Mouse (Mus musculus): ENCODE results near the gene Sord.
A peak's percentile ranks its signal among the peaks of the same experiment; 100 is the strongest.

DNA sequence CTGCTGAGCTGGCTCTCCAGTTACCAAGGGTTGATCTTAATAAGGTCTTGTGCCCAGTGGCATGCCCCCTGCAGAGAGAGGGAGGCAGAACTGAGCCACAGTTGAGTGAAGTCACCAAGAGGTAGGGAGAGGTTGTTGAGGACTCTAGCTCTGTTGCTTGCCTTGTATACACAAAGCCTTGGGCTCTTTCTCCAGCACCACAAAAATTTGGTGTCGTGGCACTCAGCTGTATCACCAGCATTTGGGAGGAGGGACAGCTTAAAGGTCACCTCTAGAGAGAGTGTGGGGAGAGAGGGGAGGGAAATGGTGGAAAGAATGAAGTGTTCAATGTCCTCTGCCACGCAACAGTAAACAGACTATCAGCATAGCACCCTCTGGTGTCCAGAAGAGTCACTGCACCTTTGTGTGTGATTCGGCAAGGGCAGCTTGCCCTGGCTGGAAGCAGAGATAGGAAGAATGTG lies 9.2 kb downstream of the Sord start:
- no peak for TF ChIP-seq USF1 (IDR thresholded peaks at IDR 0.05; ENCODE audit: low read depth, low read length)
- peak; percentile 74 to 92 (median 83) for TF ChIP-seq CTCF (IDR thresholded peaks at IDR 0.05 in 2 of 3, conservative IDR thresholded peaks at IDR 0.05 in 1 of 3; ENCODE audit: control insufficient read depth in 1 of 3, insufficient read depth in 1 of 3, low read depth in 2 of 3, low read length in 3 of 3, poor library complexity in 1 of 3, severe bottlenecking in 1 of 3)
- TF ChIP-seq SMC3 (IDR thresholded peaks at IDR 0.05; ENCODE audit: low read depth, low read length), result peak; percentile 95
- TF ChIP-seq NRF1 (IDR thresholded peaks at IDR 0.05; ENCODE audit: insufficient read depth, low read depth, low read length, poor library complexity, severe bottlenecking), result no peak
- no peak for TF ChIP-seq POLR2AphosphoS2 (IDR thresholded peaks at IDR 0.05; ENCODE audit: low read length)
- TF ChIP-seq MAX (IDR thresholded peaks at IDR 0.05; ENCODE audit: low read length), result no peak
- TF ChIP-seq MAFK (IDR thresholded peaks at IDR 0.05; ENCODE audit: borderline replicate concordance, low read depth, low read length), result no peak
- TF ChIP-seq POLR2A (IDR thresholded peaks at IDR 0.05; ENCODE audit: control insufficient read depth in 1 of 2, insufficient read depth in 1 of 2, low read depth in 1 of 2, low read length in 2 of 2, poor library complexity in 1 of 2), result no peak
